Mouse (Mus musculus) kidney, postnatal 10 days (tissue): Measurements from ENCODE around the gene Dcpp1.
"Not testable (repeated sequence)": the region's sequence is repeated elsewhere in the genome, so short reads cannot be mapped to it uniquely, and the experiment has no call there.

Experiments used
- DNase-seq: peaks from one replicate; pipeline ENCODE4 v3.0.0; 2021; ENCODE audit warnings: mixed read lengths

The Dcpp1 gene

DNA sequence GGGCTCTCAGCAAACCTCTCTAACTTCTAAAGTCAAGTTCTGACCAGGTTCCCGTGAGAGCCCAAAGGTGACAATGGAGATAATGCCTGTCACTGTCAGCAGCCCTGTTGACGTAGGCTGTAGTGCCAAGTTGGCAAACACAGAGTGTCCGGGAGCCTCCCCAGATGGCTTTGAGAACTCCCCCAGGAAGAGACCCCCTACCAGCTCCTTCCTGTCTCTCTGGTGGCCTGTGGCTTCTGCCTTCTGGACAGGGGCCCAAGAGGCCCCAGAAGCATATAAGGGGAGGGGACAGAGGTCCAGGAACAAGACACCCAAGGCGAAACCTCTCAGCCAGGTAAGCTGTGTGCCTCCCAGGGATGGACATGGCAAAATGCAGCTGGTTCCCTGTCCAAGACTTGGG is at the start of gene Dcpp1, which contains the start of gene Dcpp2:
Gene Dcpp1, plus strand, starts transcription at position 301 of the 400 bp plus-strand sequence.
Gene Dcpp2, plus strand, starts transcription at position 305 of the 400 bp plus-strand sequence.
- DNase-seq: not testable (repeated sequence)

DNA sequence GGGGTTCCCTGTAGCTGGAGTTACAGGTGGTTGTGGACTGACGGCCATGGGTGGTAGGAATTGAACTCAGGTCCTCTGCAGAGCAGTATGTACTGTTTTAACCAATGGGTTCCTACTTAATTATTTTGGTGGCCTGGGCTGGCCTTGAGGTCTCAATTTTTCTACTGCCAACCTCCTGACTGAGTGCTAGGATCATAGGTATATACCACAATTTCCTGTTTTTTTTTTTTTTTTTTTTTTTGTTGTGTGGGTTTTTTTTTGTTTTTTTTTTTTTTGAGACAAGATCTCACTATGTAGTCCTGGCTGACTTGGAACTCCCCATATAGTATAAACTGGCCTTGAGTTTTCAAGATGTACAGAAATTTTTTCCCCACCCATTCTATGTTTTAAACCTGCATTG is 49.5 kb upstream of the Dcpp1 start:
- DNase-seq: no peak

DNA sequence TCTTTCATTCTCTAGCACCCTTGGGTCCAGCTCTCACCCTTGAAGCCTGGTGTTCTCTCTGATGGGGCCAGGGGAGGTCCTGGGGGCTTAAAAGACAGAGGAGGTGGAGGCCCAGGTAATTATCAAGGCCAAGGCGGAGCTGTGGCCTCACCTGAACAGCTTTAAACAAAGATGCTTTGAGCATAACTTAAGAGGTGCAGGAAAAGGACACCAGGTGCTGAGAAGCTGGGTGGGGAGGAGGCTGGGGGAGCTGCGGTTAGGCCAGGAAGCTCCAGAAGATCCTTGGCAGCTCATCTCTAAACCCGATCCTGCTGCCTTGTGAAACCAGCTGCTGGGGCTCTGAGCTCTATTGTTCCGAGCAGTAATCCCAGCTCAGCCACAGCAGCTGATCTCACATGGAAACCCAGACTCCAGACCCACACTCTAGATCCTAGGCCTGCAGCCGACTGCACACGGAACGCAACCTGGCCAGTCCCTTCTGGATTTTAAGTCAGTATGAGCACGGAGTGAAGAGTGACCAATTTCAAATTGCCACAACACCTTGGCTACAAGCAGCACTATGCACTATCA is 44.6 kb upstream of the Dcpp1 start, which contains the start of gene Prss33:
Gene Prss33, minus strand, starts transcription at position 51 of the 570 bp plus-strand sequence.
- DNase-seq: no peak

DNA sequence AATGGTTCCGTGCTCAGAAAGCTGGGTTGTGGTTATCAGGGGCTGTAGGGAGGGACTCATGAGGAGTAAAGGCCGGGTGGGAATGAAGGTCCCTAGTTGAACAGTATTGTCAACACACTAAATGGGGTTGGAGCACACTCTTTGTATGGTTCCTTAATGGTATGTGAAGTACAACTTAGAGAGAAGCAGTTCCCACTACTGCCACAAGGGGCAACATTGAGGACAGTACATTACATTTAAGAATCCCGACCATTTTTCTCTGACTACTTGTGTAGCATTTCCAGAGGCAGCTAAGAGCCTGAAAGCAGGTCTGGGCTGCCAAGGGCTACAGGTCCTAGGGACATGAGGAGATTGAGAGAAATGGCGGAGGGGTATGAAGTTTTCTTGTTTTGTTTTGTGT is 39.5 kb upstream of the Dcpp1 start:
- DNase-seq: peak; percentile 83

DNA sequence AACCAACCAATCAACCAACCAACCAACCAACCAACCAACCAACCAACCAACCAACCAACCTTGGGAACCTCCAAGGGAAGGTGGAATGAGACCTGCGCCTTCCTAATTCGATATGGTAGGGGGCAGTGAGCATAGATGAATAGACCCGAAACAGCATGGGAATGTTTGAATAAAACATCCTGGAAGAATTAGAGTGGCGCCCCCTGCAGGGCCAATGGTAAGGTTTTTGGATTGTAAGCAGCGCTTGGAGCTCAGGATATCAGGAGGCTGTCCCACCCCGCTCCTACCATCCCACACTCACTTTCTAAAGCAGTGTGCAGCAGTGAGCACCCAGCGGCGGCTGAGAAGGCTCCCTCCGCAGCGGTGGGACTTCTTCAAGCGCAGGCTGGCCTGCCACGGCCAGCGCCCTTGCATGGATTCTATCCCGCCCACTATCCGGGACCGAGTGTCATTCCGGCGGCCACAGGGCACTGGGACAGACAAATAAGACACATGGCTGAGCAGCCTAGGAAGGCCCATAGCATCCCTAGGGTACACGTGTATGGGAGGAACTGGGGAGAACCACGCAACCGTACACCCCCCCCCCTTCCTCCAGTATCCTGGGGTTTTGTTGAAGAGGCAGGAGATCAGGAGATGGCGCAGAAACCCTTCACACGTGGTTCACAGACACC is 37.4 kb upstream of the Dcpp1 start:
- DNase-seq: peak; percentile 28

DNA sequence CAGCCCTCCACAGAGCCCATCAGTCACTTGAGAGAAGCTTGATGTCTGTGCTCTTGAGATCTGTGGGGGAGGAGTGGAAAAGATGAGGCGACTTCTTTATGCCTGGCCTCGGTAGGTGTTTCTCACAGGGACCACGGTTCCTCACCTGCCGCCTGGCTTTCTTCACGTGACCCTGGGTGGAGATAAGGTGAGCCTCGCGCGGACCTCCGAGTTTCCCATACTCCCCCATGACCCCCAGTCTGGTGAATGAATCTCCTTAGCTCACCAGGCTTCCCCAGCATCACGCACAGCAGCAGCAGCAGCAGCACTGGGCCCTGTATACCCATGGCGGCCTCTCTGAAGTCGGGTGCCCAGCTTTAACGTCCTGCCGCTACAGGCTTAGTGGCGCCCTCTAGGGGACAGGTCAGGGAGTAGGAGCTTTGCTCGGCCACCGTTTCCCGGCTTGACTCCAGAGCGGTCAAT is 36.8 kb upstream of the Dcpp1 start, which contains the start of the genes Prss32 and Prss41:
Gene Prss32, plus strand, starts transcription at position 44 of the 462 bp plus-strand sequence.
Gene Prss41, minus strand, starts transcription at position 361 of the 462 bp plus-strand sequence.
- peak; percentile 71 for DNase-seq

DNA sequence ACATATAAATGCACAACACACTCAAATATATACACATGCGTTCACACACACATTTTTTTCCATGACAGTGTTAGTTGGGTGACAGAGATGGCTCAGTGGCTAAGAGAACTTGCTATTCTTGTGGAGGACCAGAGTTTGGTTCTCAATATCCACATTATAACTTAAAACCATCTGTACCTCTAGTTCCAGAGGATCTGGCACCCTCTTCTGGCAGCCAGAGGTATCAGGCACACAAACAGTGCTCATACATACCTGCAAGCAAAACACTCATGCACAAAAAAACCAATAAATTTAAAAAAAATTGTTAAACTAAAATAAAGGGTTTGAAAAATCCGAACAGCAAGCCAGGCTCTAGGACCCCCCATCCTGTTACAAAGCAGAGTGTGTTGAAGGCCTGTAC is 30.6 kb upstream of the Dcpp1 start:
- no peak for DNase-seq

DNA sequence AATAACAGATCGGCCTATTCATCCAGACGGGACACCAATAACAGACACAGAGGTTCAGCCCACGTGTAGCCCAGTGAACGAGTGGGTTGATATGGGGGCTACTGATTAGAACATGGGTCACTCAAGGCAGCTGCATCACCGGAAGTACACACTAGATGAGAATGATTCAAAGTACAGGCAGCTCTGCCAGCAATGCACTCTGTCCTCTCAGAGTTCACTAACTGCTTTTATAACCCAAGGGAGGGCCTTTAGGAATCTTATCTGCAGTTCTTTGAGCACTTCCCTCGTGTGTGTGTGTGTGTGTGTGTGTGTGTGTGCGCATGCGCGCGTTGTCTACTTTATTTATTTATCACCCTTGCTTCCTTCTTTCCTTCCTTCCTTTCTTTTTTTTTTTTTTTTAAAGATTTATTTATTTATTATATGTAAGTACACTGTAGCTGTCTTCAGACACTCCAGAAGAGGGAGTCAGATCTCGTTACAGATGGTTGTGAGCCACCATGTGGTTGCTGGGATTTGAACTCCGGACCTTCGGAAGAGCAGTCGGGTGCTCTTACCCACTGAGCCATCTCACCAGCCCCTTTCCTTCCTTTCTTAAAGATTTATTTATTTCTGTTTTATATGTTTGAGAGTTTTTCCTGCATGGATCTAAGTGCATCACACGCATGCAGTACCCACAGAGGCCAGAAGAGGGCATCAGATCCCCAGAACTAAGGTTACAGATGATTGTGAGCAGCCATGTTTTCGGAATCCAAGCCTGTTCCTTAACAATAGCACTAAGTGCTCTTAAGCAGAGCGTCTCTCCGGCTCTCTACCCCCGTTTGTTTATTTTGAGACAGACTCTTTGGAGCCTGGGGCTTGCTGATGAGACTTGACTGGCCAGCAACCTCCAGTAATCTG is 29.6 kb upstream of the Dcpp1 start:
- DNase-seq: peak; percentile 77

DNA sequence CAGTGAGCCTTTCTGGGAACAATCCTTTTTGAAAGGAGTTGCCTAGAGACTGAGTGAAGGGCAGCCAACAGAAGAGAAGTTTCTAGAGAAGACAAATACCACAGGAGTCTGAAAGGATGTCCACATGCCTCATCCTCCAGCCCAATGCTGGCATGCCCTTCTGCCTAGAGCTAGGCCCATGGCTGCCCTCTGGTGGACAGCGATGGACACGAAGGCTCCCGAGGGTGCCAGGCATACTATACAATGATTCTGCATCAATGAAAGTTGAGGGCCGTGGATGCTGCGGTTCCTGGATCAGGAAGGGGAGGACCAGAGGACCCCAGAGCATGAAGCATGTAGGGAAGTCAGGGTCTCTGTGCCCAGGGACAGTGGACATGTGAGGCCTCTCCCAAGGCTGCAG is 27.4 kb upstream of the Dcpp1 start:
- DNase-seq: peak; percentile 81

DNA sequence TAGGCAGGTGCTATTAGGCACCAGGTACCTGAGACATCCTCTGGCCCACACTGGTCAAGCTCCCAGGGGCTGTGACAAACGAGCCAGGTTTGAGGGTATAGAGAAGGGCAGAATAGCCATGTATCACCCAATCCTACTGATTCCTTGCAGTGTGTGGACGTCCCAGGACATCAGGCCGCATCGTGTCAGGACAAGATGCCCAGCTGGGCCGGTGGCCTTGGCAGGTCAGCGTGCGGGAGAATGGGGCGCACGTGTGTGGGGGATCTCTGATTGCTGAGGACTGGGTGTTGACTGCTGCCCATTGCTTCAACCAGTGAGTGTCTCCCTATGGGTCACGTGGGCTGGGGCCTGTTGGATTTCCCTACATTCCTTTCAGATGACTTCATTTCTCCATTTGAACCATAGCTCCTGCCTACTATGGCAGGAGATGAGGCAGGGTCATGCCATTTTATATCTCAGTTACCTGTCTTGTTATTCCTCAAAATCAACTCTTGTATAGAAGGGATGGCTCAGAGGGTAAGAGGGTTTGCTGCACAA is 26.4 kb upstream of the Dcpp1 start:
- no peak for DNase-seq

DNA sequence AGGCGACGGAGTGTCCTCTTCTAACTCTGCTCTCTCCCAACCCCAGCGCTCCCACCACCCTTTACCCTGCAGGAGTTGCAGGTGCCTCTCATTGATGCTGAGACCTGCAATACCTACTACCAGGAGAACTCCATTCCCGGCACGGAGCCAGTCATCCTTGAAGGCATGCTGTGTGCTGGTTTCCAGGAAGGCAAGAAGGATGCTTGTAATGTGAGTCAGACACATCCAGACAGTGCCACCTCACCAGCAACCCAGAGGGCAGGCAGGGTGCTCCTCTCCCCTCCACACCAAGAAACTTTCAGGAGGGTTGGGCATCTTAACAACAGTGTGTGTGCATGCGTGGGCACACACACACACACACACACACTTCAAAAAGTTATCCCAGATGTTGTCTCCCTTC is 23.5 kb upstream of the Dcpp1 start:
- no peak for DNase-seq

DNA sequence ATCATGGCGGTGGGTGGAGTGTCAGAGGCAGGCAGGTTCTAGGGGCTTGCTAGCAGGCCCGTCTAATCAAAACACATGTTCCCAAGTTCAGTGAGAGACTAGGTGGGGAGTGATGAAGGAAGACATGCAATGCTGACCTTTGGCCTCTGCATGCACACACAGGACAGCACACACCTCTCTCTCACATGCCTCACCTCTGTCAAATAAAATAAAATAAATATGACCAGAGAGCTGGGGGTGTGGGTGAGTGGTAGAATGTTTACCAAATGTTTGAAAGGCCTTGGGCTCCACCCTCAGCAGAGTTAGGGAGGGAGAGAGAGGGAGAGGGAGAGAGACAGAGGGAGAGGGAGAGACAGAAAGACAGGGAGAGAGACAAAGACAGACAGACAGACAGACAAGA is 22.8 kb upstream of the Dcpp1 start:
- DNase-seq: no peak

DNA sequence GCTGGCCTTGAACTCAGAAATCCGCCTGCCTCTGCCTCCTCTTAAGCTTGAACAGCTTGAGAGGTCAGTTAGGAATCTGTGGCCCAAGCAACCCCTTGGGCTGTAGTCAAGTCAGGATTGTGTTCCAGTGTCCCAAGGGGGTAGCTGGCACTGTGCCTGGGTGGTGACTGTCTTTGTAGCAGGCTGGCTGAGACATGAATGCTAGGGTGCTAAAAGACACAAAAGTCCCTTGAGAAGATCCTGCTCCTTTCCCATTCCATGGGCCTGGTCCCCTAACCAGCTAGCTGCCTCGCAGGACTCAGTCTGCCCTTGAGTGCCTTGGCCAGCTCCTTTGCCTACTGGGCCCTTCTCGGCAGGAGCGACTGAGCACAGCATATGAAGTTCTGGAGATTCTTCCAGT is 17.8 kb upstream of the Dcpp1 start:
- DNase-seq: peak; percentile 27

DNA sequence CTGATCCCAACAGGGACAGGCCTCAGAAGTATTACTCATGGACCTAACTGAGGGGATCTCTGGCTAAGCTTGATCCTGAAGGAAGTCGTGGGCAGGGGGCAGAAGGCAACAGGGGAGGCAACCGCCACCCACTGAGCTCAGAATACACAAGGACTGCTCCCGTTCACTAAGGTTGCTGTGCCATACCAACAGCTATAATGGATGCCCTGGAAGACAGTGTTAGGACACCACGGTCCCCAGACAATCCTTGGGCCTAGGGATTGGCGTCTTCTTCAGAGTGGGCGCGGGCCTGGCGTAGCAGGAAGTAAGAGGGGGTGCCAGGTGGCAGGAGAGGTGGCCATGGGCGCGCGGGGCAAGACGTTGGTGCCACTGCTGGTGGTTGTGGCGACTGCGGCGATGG is 12.9 kb upstream of the Dcpp1 start, which contains the start of gene Prss21:
Gene Prss21, plus strand, starts transcription at position 301 of the 400 bp plus-strand sequence.
- no peak for DNase-seq

DNA sequence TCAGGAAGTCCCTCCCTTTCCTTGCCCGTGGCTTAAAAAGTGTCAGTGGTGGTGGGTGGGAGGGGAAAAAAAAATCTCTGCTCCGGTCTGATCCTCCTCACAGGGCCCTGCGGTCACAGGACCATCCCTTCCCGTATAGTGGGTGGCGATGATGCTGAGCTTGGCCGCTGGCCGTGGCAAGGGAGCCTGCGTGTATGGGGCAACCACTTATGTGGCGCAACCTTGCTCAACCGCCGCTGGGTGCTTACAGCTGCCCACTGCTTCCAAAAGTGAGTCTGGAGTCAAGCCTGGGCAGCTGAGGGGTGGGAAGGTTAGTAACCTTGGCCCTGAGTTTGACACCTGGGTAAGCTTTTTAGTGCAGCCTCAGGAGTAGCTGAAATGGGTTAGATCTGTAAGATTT is 12.2 kb upstream of the Dcpp1 start:
- DNase-seq: no peak

DNA sequence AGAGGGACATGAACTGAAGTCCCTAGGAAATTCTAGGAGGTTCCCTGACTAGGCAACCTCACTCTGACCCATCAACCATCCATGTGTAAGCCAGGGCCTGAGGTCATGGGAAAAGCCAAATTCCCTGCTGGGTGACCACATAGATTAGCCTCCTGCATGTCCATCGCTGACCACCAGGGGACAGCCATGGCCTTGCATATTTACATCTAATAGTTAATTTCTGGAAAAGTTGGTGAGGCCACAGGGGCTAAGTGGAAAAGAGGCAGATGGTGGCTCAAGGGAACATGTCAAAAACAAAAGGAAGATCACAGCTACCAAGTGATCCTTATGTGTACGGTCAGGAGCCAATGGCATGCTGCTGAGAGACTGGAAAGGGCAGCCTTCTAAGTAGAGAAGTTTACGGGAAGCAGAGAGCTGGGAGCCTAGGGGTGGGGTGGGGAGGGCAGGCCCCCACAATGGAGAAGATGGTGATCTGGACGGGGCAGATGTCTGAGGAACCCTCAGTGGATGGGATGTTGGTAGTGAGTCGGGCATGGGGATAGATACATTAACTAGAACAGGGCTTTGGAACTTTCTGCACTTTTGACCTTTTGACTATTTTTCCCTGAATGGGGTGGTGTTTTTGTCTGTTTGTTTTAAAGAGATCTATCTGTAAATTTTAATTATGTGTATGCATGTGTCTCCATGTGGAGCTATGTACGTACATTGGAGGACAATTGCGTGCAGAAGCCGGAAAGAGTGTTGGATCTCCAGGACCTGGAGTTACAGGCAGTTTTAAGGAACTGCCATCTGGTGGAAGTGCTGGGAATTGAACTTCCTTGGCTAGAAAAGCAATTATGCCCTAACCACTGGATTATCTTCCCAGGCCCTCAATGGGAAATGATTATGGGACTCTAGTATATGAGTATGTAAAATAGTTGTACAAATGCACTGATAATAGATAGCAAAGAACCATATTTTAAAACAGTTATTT is 6.5 kb upstream of the Dcpp1 start:
- DNase-seq: peak; percentile 81

DNA sequence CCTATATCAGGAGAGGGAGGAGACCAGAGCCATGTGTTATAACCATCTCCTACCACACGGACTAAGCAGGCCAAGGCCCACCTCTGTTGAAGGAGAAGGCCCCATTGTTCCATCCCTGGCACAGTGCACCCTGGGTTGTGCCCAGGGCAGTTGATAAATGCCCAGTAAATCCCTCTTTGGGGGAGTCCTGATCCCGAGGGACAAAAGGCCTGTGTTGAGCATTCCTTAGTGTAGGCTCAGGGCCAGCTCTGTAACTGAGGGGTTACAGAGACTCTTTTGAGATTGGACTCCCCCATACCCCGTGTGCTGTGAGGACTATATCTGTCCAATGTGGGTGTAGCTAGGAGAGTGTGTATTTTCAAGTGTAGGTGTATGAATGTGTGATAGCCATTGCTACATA is 3.9 kb upstream of the Dcpp1 start:
- DNase-seq: no peak

DNA sequence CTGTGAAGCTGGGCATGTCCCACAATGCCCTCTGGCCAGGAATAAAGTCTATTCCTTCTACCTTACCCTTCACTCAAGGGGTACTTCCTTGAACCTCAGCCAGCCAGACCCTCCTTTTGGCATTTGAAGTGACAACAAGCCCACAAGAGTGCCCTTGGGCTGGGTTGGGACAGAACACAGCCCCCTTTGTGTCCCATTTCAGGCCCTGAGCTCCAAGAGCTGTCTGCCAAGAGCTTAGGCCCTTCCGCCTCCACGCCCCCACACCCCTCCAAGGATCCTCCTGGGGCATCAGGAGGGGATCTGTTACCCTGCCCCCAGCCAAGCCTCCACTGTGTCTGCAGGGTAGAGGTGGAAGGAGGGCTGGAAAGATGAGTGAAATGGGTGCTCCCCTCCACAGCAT is 3.5 kb upstream of the Dcpp1 start:
- no peak for DNase-seq

DNA sequence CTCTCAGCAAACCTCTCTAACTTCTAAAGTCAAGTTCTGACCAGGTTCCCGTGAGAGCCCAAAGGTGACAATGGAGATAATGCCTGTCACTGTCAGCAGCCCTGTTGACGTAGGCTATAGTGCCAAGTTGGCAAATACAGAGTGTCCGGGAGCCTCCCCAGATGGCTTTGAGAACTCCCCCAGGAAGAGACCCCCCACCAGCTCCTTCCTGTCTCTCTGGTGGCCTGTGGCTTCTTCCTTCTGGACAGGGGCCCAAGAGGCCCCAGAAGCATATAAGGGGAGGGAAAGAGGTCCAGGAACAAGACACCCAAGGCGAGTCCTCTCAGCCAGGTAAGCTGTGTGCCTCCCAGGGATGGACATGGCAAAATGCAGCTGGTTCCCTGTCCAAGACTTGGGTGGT is 36.5 kb downstream of the Dcpp1 start, which contains the start of gene Dcpp3:
Gene Dcpp3, plus strand, starts transcription at position 301 of the 400 bp plus-strand sequence.
- not testable (repeated sequence) for DNase-seq

DNA sequence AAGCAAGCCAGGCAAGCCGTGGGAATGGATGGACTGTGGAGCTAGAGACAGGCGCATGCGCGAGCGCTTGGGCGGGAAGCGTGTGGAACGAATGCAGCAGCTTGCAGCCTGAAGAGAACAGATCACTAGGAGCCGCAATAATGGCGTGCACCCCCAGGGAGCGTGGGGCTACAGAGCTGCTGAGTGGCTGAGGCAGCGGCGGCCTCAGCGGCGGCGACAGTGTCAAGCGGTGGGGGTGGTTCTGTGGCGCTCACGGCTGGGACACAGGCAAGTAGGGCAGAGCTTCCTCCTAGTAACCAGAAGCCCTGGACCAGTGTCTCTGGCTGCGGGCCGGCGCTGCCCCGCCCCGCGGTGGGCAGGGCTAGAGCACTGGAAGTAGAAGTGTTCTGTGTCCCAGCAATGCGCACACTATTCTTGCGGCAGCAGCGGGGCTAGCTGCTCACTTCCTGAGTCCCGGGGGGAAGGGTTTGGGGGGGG is 43.9 kb downstream of the Dcpp1 start:
- DNase-seq: peak; percentile 94

DNA sequence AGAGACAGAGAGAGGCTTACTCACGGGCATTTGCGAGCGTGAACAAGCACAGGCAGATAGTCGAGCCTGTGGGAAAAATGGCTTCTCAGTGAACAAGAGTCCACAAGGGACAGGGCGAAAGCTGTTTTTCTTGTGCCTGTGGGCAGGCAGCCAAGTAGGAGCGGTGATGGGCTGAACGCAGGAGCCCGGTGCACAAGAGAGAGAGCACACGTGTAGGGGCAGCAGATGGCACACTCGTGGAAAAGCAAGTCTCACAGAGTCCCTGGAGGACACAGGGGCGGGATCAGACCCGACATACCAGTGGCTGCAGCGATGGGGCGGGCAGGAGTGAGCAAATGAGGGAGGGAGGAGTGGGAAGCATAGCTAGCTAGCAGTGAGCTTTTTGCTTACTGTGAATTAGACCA is 44.4 kb downstream of the Dcpp1 start:
- DNase-seq: peak; percentile 82
